Mouse (Mus musculus): ENCODE data around the gene Sst. TPM values are rescaled to one million over a fixed set of nuclear protein-coding genes. Genes with fewer than 3 reads are reported as not detected.

Sst gene
- total RNA-seq, 2 experiments from 2014 or later: not detected

- no peak for DNase-seq
- intact Hi-C loops (cut with DNase I): no loop called here
Observed at GRCm38 (mm10) chr16:23887910-23888579, 2.7 kb downstream of the Sst start.

- DNase-seq: no peak
- intact Hi-C loops (cut with DNase I): no loop called here
Observed at GRCm38 (mm10) chr16:23885098-23885497, 5.7 kb downstream of the Sst start.

DNA sequence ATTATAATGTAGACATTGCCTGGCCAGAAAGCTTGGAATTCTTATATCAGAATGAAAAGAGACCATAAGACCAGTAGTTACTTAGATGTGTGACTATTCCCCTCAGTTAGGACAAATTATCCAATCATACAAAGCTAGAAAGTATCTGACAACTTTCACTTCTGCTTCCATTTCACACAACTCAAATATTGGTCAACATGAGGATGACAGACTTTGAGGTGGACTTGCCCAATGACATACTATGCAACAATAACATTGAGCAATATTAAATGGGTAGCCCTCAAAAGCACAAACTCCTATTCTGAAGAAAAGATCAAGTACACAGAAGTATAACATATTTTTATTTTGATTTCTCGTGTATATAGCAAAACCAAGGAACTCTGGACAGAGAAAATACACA is 35.5 kb downstream of the Sst start:
- no peak for DNase-seq
- intact Hi-C loops (cut with DNase I): no loop called here

DNA sequence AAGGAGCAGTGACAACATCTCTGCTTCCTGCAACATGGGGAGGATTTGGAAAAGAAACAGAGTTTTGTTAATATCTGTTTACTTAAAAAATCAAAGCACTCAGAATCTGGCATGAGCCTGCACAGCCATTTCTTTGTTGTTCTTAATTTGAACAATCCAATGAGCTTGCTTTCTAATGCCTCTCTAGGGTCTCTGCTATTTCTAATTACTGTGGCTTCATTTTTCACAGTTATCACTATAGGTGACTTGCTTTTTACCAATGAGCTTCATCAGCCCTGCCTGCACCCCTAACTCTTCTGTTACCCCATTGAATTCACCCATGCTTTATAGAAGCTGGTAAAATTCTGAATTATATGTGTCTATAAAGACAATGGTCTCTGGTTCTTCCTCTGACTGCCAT is 41.0 kb downstream of the Sst start:
- no peak for DNase-seq
- intact Hi-C loops (cut with DNase I): no loop called here

DNA sequence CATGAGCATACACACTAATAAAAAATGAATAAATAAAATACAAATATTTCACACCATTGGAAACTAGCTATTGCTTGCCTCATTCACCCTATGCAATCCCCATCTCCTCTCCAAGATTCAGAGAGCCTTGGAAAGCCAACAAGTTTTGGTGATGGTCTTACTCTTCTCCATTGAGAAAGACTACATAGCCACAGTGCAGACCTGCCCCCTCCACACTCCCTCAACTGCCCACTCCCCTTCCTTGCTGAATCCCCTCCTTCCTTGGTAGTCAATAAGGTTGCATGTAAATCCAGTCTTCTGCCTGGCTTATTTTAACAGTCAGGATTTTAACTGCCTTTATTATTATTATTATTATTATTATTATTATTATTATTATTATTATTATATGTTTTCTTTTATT is 41.6 kb downstream of the Sst start:
- DNase-seq: no peak
- intact Hi-C loops (cut with DNase I): no loop called here

DNA sequence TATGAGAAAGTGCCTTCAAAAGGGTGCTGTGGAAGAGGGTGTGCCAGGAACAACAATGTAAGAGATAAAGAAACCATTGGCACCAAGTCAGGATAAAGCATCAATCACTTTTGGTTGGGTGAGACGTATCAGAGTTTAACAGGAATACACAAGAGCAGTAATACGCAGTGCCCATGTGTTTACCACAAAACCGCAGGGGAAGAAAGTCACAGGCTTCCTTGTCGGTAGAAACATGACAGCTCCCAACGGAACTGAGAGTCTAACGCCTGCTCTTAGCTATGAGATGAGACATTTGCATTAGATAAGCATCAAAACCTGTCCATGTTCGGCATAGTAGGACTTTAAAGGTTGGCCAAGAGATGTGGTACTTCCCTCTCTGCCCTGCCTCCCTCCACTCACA is 46.1 kb downstream of the Sst start:
- intact Hi-C loops (cut with DNase I): no loop called here
- DNase-seq: no peak

GRCm38 (mm10) chr16:23842609-23843008 is 48.1 kb downstream of the Sst start:
- no peak for DNase-seq
- intact Hi-C loops (cut with DNase I): no loop called here

Other genes with a start within 250 kb of the Sst start
- gene Rtp2, start 41.4 kb upstream of the Sst start, total RNA-seq (2021): not detected
- not detected for gene Gm37419, start 97.5 kb upstream of the Sst start, total RNA-seq (2021)
- gene Bcl6, start 97.9 kb upstream of the Sst start, total RNA-seq (2021): 1 to 10 TPM; 4.8 to 9.4 TPM

All from heart, postnatal 10 days (tissue).